Mouse (Mus musculus): ENCODE measurements at regions not wholly inside any gene's neighbourhood (a gene's known extent, or its start where the extent isn't known, plus 50 kb on each side); places are given as distances from the start of the nearest gene placed in this dataset.
A peak's percentile ranks its signal among the peaks of the same experiment; 100 is the strongest.

GRCm38 (mm10) chr2:94241301-94242050 lies 83.7 kb upstream of the Hsd17b12 start:
- Histone ChIP-seq H3K4me2 (peak overlapping the region; percentile 74), H3K9me3 (ENCODE audit: control insufficient read depth, low read length) (no peaks in the 10 kb centered on the region), H3K9ac (ENCODE audit: low read length) (peak overlapping the region; percentile 16; the same call in 1 of the 2 replicates), H3K36me3 (ENCODE audit: control insufficient read depth, insufficient read depth, low read length) (no peaks in the 10 kb centered on the region), H3K4me3 (ENCODE audit: low read depth, low read length) (peak overlapping the region; percentile 37), H3K27me3 (ENCODE audit: control insufficient read depth, insufficient read depth, low read length) (peaks cover 80% of the 10 kb centered on the region), H3K4me1 (ENCODE audit: control insufficient read depth, insufficient read depth, low read length) (peaks cover 19% of the 10 kb centered on the region), H3K27ac (ENCODE audit: low read depth, low read length) (no peak overlapping the region)
- DNase-seq (ENCODE audit: low spot score, missing footprints) (peak; percentile 96), ATAC-seq (ENCODE audit: low FRiP score) (peak; percentile 15; the same call in 1 of the 2 replicates)
- WGBS, result 1% methylated on average over 54 of the region's 55 CpGs

- 1% methylated on average over 17 of the region's 17 CpGs for WGBS
- Histone ChIP-seq H3K4me2 (peak overlapping the region; percentile 74), H3K36me3 (ENCODE audit: control insufficient read depth, insufficient read depth, low read length) (no peaks in the 10 kb centered on the region), H3K9ac (ENCODE audit: low read length) (no peak overlapping the region), H3K27me3 (ENCODE audit: control insufficient read depth, insufficient read depth, low read length) (peaks cover 74% of the 10 kb centered on the region), H3K27ac (ENCODE audit: low read depth, low read length) (no peak overlapping the region), H3K4me3 (ENCODE audit: low read depth, low read length) (peak overlapping the region; percentile 37; the same call in 1 of the 2 replicates), H3K9me3 (ENCODE audit: control insufficient read depth, low read length) (no peaks in the 10 kb centered on the region), H3K4me1 (ENCODE audit: control insufficient read depth, insufficient read depth, low read length) (peaks cover 19% of the 10 kb centered on the region)
- no peak for ATAC-seq (ENCODE audit: low FRiP score)
- peak; percentile 93 for DNase-seq (ENCODE audit: low spot score, missing footprints)
Measured at GRCm38 (mm10) chr2:94240411-94240810, 82.6 kb upstream of the Hsd17b12 start.

GRCm38 (mm10) chr2:94239573-94239972 lies 81.8 kb upstream of the Hsd17b12 start:
- no peaks in the 10 kb centered on the region for H3K9me3 ChIP-seq (ENCODE audit: control insufficient read depth, low read length)
- H3K4me2 ChIP-seq, result no peak overlapping the region
- no peaks in the 10 kb centered on the region for H3K36me3 ChIP-seq (ENCODE audit: control insufficient read depth, insufficient read depth, low read length)
- ATAC-seq (ENCODE audit: low FRiP score), result no peak
- H3K27me3 ChIP-seq (ENCODE audit: control insufficient read depth, insufficient read depth, low read length), result peaks cover 66% of the 10 kb centered on the region
- no peak overlapping the region for H3K4me3 ChIP-seq (ENCODE audit: low read depth, low read length)
- DNase-seq (ENCODE audit: low spot score, missing footprints), result peak; percentile 90
- WGBS, result 10% methylated on average over 9 of the region's 9 CpGs
- H3K9ac ChIP-seq (ENCODE audit: low read length), result no peak overlapping the region
- no peak overlapping the region for H3K27ac ChIP-seq (ENCODE audit: low read depth, low read length)
- H3K4me1 ChIP-seq (ENCODE audit: control insufficient read depth, insufficient read depth, low read length), result peaks cover 17% of the 10 kb centered on the region

- H3K9ac ChIP-seq (ENCODE audit: low read length), result no peak overlapping the region
- 61% methylated on average over 3 of the region's 3 CpGs for WGBS
- no peak overlapping the region for H3K4me3 ChIP-seq (ENCODE audit: low read depth, low read length)
- DNase-seq (ENCODE audit: low spot score, missing footprints) (no peak), ATAC-seq (ENCODE audit: low FRiP score) (no peak)
- H3K4me1 ChIP-seq (ENCODE audit: control insufficient read depth, insufficient read depth, low read length), result peaks cover 13% of the 10 kb centered on the region
- no peak overlapping the region for H3K4me2 ChIP-seq
- H3K27me3 ChIP-seq (ENCODE audit: control insufficient read depth, insufficient read depth, low read length), result peaks cover 35% of the 10 kb centered on the region
- no peaks in the 10 kb centered on the region for H3K9me3 ChIP-seq (ENCODE audit: control insufficient read depth, low read length)
- no peaks in the 10 kb centered on the region for H3K36me3 ChIP-seq (ENCODE audit: control insufficient read depth, insufficient read depth, low read length)
- no peak overlapping the region for H3K27ac ChIP-seq (ENCODE audit: low read depth, low read length)
Measured at GRCm38 (mm10) chr2:94236479-94236878, 78.7 kb upstream of the Hsd17b12 start.

- Histone ChIP-seq H3K9me3 (ENCODE audit: control insufficient read depth, low read length) (no peaks in the 10 kb centered on the region), H3K4me1 (ENCODE audit: control insufficient read depth, insufficient read depth, low read length) (no peaks in the 10 kb centered on the region)
- ATAC-seq (ENCODE audit: low FRiP score), result no peak
Measured at GRCm38 (mm10) chr2:94233597-94233996, 75.8 kb upstream of the Hsd17b12 start.

GRCm38 (mm10) chr2:94219421-94219820 lies 61.7 kb upstream of the Hsd17b12 start:
- DNase-seq (ENCODE audit: low spot score, missing footprints), result no peak
- H3K36me3 ChIP-seq (ENCODE audit: control insufficient read depth, insufficient read depth, low read length), result no peaks in the 10 kb centered on the region
- H3K27ac ChIP-seq (ENCODE audit: low read depth, low read length), result no peak overlapping the region
- no peaks in the 10 kb centered on the region for H3K27me3 ChIP-seq (ENCODE audit: control insufficient read depth, insufficient read depth, low read length)
- H3K9ac ChIP-seq (ENCODE audit: low read length), result no peak overlapping the region
- WGBS, result 83% methylated on average over 5 of the region's 5 CpGs
- no peaks in the 10 kb centered on the region for H3K4me1 ChIP-seq (ENCODE audit: control insufficient read depth, insufficient read depth, low read length)
- no peaks in the 10 kb centered on the region for H3K9me3 ChIP-seq (ENCODE audit: control insufficient read depth, low read length)
- H3K4me2 ChIP-seq, result no peak overlapping the region
- H3K4me3 ChIP-seq (ENCODE audit: low read depth, low read length), result no peak overlapping the region
- ATAC-seq (ENCODE audit: low FRiP score), result no peak

More at GRCm38 (mm10) chr2:94233597-94233996, 75.8 kb upstream of the Hsd17b12 start:
- no peak overlapping the region for H3K9ac ChIP-seq (ENCODE audit: low read length)
- H3K27ac ChIP-seq (ENCODE audit: low read depth, low read length), result no peak overlapping the region
- peaks cover 7% of the 10 kb centered on the region for H3K27me3 ChIP-seq (ENCODE audit: control insufficient read depth, insufficient read depth, low read length)
- H3K4me2 ChIP-seq, result no peak overlapping the region
- H3K4me3 ChIP-seq (ENCODE audit: low read depth, low read length), result no peak overlapping the region
- 94% methylated on average over 7 of the region's 7 CpGs for WGBS
- no peak for DNase-seq (ENCODE audit: low spot score, missing footprints)
- H3K36me3 ChIP-seq (ENCODE audit: control insufficient read depth, insufficient read depth, low read length), result no peaks in the 10 kb centered on the region

- H3K36me3 ChIP-seq (ENCODE audit: control insufficient read depth, insufficient read depth, low read length), result no peaks in the 10 kb centered on the region
- H3K4me2 ChIP-seq, result no peak overlapping the region
- no peak overlapping the region for H3K27ac ChIP-seq (ENCODE audit: low read depth, low read length)
- DNase-seq (ENCODE audit: low spot score, missing footprints) (no peak), ATAC-seq (ENCODE audit: low FRiP score) (no peak)
- 89% methylated on average over 3 of the region's 3 CpGs for WGBS
- no peaks in the 10 kb centered on the region for H3K9me3 ChIP-seq (ENCODE audit: control insufficient read depth, low read length)
- no peaks in the 10 kb centered on the region for H3K4me1 ChIP-seq (ENCODE audit: control insufficient read depth, insufficient read depth, low read length)
- H3K4me3 ChIP-seq (ENCODE audit: low read depth, low read length), result no peak overlapping the region
- H3K27me3 ChIP-seq (ENCODE audit: control insufficient read depth, insufficient read depth, low read length), result no peaks in the 10 kb centered on the region
- no peak overlapping the region for H3K9ac ChIP-seq (ENCODE audit: low read length)
Measured at GRCm38 (mm10) chr2:94217481-94217880, 59.7 kb upstream of the Hsd17b12 start.

- 85% methylated on average over 3 of the region's 3 CpGs for WGBS
Measured at GRCm38 (mm10) chr2:94215455-94215854, 57.7 kb upstream of the Hsd17b12 start.

More at GRCm38 (mm10) chr2:94215455-94215854, 57.7 kb upstream of the Hsd17b12 start:
- Histone ChIP-seq H3K9ac (ENCODE audit: low read length) (no peak overlapping the region), H3K36me3 (ENCODE audit: control insufficient read depth, insufficient read depth, low read length) (no peaks in the 10 kb centered on the region), H3K4me1 (ENCODE audit: control insufficient read depth, insufficient read depth, low read length) (no peaks in the 10 kb centered on the region), H3K4me3 (ENCODE audit: low read depth, low read length) (no peak overlapping the region), H3K27ac (ENCODE audit: low read depth, low read length) (no peak overlapping the region), H3K27me3 (ENCODE audit: control insufficient read depth, insufficient read depth, low read length) (no peaks in the 10 kb centered on the region), H3K4me2 (no peak overlapping the region), H3K9me3 (ENCODE audit: control insufficient read depth, low read length) (no peaks in the 10 kb centered on the region)
- DNase-seq (ENCODE audit: low spot score, missing footprints), result no peak
- no peak for ATAC-seq (ENCODE audit: low FRiP score)
